Mouse (Mus musculus) fat pad, adult 2 months (tissue): ENCODE data around the gene Slc6a11.

Source experiments
- DNase-seq: peaks from one replicate; pipeline ENCODE4 v3.0.0-alpha.2; 2011; ENCODE audit warnings: low read depth, low spot score; ENCODE audit errors: extremely low read depth

Gene Slc6a11

DNA sequence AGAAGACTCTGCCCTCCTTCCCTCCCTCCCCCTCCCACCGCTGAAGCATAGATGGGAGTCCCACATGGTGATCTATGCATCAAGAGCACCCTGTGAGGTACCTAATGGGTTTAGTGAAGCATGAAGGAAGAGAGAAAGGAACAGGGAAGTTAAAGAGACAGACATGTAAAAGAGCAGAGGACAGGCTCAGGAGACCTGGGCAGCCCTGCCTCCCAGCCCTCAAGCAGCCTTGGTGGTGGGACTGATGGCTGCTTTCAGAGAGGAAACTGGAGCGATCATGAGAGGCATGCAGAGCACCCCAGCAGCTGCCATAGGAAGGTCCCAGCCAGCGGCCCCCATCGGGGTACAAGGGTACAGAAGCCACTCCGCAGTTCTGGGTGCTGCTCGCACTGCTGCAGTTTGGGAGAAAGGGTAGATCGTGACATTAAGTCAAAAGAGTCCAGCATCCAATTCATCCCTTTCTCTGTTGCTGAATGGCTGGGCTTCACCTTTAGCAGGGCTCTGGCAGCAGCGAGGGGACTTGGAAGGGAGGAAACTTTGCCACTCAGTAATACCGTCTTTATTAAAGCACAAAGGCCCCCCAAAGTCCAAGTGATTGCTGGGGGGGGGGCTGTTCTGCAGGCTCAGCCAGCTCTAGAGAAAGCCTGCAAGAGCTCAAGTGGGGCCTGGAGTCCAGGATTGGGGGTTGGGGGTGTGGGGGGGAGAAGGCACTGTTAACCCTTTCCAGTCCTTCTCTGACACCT, 43.5 kb downstream of the Slc6a11 start:
- DNase-seq: no peak

DNA sequence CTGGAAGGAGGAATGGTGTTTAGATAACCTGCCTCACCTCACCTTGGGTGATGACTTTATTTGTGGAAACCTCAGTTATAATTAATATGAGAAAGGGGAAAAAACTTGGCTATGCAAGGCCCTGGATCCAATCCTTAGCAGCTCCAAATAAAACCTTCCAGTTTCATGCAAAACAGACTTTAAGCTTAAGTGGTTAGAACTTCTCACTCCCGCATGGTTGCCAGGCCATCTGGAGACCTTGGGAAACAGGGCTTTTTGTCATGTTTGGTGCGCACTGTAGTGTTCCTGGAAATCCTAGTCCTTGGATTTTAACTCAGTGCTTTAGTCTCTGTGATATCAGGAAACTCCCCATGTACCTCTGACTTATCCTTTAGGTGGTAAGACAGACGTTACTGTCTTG, 47.1 kb downstream of the Slc6a11 start:
- DNase-seq: no peak

DNA sequence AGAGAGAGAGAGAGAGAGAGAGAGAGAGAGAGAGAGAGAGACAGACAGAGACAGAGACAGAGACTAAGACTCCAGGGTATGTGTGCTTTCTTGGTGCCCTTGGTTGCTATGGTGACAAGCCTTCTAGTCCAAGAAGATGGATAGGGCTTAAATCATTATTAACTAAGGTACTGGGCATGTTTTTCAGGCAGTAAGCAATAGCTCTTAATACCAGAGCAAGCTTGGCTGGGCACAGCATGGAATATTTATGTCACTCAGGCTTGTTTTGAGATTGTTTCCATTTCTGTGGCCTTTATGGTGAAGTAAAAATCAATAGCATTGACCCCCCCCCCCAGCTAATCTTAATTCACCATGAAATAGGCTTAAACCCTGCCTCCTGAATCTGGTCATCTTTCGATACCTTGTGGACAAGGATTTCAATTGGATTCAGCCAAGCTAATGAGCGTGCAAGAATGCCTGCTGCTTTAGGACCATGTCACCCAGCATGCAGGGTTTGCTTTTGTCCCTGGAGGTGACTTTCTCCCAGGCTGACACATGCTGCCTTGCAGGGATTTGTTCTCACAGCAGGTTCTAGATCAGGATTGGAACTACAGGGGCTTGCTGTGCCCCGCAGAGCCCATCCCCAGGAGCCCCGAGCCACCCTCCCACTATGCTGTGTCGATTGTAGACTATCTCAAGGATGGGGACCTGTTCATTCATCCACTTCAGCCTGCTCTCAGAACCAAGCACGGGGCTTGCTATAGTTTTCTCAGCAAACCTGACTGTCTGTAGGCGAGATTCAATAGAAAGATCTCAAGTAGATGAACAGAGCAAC, 51.5 kb downstream of the Slc6a11 start:
- DNase-seq: no peak

DNA sequence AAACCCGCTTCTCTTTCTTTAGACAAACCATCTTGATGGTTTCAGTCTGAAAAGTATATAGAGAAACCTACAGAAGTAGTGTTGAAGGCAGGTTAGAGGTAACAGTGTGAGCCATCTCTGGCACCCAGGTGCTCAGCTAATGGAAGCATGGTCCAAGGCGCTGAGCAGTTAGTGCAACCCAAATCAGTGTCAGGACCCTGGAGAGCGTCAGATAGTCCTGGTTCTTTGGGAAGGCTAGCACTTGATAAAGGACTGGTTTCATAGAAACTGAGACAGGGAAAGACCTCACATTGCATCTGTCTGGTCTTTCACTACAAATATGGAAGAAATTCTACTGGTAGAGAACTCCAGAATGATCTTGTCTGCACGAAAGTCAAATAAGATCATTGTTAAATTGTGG, 56.1 kb downstream of the Slc6a11 start:
- DNase-seq: no peak

DNA sequence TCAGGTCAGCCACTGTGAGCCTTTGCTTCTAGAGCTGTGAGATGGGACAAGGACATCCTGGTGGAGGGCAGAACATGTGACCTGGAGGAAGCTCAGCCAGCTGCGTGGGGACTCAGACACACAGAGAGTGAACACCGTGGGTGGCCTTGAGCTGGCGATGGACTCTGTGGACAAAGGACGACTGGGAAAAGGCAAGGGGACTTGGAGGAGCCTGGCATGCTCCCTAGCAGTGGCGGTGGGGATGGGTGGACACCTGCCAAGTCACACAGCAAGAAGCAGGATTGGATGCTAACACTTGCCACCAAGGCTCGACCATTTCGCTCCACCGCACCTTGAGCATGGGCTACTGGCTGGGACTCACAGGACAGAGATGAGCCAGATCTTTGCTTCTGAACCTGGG, 57.8 kb downstream of the Slc6a11 start:
- no peak for DNase-seq

DNA sequence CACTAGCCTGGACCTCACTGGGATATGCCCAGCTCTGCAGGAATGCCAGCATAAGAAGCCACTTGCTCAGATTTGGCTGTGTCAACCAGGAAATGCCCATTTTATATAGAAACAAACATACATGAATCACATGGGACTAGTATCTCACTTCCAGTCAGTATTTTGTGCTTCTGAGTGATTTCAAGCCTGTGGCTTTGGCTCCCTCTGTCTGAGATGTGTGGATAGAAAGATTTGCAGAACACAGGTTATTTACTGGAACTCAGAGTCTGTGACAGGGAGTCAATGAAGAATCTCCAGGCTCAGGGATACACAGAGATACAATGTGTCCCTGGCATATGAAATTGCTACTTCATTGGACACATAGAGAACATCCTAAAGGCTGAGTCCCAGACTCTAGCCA, 65.0 kb downstream of the Slc6a11 start:
- no peak for DNase-seq

DNA sequence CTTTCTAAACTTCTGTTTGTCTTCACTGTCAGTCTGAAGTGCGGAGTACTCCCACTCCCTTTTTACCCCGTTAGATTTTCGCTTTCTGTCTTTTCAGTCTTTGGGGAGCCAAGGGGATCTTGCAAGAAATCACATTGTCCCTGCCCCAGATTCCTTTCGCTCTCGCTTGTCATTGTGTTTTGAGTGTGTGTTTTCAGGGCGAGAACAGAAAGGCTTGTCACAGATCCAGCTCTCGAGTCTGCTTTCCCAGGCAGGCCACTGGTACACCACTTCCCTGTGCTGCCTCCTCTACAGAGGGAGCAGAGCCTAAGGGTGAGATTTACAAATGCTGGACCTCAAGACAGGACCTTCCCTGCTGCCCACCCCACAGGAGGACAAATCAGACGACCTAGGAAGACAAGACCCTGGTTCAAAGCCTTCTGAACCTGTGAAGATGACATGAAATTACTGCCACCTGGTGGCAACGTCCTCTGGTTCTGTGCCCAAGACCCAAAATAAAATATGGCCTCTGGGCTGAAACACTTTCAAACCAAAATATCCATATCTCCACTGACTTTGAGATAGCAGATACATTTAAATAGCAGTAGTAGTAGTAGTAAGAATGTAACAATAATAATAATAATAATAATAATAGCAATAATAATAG, 68.3 kb downstream of the Slc6a11 start:
- no peak for DNase-seq

DNA sequence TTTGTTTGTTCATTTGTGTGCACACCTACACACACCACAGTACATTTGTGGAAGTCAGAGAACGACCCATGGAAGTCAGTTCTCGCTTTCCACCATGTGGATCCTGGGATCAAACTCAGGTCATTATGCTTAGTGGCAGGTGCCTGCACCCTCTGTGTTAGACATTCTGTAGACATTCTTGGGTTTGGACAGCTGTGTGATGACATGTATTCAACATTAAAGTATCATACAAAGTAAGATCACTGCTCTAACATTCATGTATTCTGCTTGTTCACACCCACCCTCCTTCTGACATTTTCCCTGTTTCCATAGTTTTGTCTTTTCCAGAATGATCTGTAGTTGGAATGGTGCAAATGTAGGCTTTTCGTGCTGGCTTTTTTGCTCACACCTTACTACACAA, 73.5 kb downstream of the Slc6a11 start:
- no peak for DNase-seq

DNA sequence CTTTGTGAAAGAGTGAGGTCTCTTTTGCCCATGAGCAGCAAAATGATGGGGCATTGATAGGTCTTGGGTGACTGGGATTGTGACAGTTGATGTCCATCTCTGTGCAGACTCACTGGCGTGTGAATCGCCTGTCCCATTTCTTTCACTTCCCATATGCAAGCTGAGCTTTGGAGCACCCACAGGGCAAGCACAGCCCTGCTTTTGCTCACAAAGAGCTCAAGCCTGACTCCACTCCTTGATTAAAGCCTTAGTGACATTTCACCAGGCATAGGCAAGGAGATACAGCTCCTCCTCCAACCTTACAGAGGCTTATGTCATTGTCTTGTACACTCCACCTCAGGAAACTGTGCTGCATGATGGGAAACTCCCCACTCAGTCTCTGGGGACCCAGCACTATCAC, 77.3 kb downstream of the Slc6a11 start:
- DNase-seq: no peak

DNA sequence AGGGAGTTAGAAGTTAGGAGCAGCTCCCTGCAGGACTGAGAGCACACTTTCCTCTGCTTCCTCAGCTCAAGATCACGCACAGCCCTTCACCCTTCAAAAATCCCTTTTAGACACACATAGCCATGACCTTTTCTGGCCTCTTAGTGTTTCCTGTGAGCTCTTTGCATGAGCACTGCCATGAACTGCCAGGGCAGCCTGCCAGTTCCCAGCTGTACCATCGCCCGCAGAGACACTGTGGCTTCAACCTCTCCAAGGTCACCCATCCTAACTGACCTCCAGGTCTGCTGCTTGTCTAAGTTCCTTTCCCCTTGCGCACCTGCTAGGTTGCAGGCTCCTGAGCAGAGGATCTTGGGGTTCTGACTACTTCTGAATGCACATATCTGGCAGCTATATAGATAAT, 83.4 kb downstream of the Slc6a11 start:
- DNase-seq: no peak

DNA sequence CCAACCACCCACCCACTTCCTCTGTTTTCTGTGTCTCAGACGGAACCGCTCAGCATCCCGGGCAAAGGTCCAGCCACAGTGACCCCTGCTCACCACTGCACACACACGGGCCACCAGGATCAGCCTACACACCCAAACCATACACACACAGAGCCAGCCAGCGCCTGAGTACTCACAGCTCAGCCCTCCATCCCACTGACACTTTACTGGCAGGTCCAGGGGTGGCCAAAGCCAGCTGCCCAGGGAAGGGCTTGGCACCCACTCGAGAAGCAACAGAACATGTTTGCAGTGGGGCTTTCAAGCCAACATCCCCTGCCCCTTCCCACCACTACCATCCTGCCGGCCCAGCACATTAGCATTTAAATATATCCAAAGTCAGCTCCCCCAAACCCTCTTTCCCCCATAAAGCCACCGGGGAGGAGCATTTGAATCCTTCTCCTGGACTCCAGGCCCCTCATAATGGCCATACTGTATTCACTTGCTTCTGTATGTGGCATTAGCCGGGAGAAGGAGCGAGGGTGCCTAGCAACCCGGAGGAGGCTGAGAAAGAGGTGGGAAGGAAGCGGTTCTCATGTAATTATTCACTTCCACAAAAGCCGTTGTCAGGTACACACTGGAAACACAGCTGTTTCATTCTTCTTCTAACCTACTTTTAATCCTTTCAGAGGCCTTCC, 85.8 kb downstream of the Slc6a11 start:
- no peak for DNase-seq

DNA sequence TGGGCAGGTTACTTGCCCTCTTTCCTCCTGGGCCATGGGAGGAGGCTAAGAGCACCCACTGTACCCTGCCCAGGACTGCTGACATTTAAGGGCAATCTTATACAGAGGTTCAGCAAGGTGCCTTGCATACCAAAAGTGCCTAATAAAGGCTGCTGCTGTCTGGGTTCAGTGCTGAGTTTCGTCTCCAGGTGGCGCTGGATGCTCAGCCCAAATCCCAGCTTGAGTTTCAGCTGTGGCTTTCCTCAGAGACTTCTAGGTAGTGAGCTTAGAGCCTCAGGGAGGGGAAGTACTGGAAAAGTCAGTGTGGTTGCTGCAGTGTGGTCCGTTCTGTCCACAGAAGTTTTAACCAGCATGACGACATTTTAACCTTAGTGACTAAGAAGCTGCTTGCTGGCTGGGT, 93.4 kb downstream of the Slc6a11 start:
- DNase-seq: no peak

DNA sequence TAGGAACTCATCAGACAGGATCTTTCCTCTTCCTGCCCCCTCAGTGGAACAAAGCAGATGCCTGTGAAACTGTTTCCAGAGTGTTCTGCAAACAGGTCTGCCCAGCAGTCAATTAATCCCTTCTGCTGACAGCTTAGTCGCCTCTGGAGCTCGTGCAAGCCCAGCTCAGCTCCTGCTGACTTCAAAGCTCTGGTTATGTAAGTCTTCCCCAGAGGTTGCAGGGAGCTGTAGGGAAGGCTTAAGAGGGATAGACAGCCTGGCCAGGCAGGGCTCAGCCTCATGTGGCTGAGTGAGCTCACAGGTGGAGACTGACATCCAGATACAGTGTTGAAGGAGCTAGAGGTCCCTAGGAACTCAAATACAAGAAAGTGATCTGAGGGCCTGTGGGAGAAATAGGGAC, 96.3 kb downstream of the Slc6a11 start:
- no peak for DNase-seq

DNA sequence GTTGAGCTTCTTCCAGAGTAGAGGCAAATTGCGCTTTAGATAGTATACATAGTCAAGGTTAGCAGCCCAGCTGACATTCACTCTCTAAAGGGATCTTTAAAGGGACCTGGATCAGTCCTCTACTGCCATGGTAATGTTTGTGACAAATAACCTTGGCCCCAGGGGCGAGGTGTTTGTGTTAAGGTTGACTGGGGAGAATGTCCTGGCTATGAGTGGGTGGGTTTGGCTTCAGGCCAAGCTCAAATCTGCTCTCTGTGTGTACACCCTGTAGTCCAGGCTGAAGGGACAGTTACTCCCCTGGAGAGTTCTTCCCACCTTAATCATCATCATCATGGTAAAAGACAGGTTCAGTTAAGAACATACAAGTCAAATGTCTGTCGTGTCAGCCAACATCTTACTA, 97.2 kb downstream of the Slc6a11 start:
- no peak for DNase-seq

DNA sequence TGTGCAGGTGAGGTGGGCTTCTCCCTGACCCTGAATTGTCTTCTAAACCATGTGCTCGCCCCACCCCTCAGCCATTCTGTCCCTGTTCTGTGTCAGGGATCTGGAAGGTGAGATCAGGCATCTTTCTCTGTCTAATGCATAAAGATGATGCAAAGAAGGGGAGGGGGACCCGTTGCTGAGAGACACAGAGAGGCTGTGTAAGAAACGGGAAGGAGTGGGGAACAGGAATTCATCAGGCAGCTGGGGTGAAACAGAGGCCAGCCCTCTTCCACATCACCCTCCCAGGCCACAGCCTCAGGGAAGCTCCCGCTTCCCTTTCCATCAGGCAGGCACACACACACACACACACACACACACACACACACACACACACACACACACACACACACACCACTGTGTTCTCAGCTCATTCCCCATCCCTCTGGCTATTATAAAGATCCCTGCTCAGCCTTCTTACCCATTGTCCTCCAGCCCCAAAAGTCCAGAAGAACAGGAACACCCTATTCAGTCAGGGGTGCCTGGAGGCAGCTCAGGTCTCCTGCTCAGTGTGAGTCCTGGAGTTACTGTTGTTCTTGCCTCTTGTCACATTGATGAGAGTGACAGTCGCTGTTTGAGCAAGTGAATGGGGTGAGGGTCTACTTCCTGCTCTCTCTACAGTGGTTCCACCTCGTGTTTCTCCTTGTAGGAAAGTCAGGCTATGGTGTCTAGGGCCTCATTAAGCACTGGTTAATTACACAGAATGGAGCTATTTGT, 108.0 kb downstream of the Slc6a11 start:
- DNase-seq: no peak

DNA sequence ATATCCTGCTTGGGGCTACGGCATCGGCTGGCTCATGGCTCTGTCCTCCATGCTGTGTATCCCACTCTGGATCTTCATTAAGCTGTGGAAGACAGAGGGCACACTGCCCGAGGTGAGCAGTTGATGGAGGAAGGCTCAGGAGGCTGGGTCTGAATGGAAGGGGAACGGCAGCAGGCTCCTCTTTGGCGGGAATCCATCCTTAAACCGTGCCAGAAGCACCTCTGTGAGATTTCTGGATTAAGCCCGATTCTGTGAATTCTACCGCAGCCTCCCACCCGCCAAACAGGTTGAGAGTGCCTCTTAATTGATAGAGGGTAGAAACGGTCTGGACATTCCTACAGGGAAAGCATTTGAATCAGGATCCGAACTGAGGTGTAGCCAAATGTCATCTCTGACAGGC, 114.6 kb downstream of the Slc6a11 start:
- DNase-seq: no peak

DNA sequence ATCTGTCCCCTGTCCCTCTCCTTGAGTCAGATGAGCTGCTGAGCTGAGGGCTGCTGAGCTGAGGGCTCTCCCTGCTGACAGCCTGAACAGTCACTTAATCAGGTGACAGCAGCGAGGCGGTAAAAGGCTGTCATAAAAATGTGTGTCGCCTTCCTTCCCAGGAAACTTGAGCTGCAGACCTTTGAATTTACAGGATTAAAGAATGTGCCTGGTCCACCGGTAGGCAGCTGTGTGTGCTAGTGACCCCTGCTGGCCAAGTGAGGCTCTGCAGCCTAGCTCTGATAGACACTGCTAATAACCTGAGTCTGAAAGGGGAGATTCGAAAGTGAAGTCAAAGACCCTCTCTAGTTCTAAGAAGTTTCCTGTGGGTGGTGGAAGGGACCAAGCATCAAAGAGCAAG, 119.3 kb downstream of the Slc6a11 start:
- DNase-seq: no peak

DNA sequence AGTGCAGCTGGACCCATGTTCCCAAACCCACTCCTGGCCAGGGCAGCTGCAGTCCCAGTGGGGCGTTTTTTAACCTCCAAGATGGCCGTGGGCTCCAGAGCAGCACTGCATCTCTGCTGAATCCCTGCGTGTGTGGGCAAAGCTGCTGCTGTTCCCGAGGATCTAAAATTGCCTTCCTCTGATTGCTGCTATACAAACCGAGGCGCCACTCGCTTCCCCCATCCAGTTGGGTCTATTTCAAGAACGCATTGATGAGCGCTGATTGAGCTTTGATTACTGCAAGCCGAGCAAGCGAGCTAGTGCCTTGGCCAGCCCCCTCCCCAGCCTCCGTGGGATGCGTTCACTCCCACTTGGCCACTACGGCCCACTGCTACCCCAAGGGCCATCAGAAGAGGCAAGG, 123.9 kb downstream of the Slc6a11 start:
- no peak for DNase-seq

DNA sequence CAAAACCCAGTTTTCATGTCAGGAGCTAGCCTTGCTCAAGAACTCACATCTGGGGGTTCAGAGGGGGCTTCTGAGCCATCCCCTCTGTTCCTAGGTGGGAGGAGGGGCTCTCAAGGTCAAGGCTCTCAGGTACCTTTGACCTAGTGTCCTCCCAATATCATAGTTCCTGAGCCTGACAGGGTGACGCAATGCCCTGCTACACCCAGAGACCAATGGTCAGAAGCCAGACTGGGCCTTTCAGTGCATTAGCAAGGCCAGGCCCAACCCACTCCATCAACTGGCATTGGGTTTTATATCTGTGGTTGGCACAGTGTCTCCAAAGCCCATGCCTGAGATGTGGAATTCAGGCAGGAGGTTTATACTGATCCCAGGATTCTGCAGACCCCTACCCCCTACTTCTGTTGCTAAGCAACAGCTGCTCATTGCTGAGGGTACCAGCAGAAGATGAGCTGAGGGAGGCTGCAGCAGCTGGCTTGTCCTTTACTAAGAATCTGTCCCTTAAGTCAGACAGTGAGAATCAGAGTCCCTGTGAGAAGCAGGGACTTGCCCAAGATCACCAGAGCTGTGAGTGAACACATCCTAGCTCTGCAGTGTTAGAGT, 126.8 kb downstream of the Slc6a11 start:
- no peak for DNase-seq

DNA sequence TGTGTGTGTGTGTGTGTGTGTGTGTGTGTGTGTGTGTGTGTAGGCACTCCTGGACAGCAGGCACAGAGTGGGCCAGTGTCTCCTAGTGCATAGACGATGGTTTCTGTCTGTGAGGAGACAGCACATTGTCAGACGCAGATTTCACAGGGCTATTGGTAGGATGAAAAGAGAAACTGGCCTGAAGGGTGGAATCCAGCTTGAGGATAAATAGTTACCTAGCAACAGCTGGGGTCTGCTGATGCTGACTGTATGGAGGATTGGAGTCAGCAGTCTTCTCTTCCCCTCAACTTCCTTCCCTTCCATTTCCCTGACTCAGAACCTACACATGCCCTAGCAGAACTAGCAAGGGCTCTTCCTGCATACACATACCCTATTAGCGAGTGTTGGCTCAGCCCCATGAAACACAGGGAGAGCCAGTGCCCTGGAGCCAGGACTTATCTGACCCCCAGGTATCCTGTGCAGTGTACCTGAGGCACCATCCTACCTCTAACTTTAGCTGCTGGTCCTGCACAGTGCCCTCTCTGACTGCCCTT, 127.7 kb downstream of the Slc6a11 start:
- DNase-seq: no peak
